Mouse (Mus musculus): Measurements from ENCODE around the gene Hapln2.

DNA sequence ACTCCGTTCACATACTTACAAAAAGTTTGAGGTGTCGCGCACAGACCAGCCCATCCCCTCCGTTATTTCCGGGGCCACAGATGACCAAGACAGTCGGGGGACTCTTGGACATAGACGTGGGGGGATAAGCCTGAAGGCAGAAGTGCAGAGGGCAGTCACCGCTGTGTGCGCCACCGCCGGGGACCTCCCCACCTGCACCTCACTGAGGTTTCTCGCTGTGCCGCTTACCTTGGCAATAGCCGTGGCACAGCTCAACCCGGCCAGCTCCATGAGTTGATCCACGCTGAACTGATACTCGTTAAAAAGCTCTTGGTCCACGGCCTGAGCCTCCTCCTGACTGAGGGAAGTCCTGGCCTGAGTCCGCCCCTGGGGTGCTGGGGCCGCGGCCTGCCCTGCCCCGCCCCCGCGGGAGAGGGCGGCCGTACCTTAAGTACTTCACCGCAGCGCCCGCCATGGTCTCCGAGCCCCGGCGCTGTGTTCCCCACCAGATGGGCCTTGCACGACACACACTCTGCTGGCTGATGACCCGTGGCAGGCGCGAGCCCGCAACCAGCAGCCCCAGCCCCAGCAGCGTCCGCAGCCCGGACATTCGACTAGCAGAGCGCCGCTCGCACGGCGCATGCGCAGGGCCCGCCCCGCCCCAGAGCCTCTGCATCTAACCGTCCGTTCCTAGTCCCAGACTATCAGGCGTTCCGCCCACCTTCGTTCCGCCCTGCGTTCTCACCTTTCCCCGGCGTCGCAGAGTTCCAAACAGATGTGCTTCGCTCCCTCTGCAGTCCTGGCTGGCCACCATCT is 30.7 kb upstream of the Hapln2 start, which contains the start of gene Naxe:
- TF ChIP-seq CTCF (IDR thresholded peaks at IDR 0.05; ENCODE audit: low read depth) (no peak), EP300 (IDR thresholded peaks at IDR 0.05; ENCODE audit: low read depth) (no peak)
